Mouse (Mus musculus) kidney, postnatal 10 days (tissue): ENCODE results near the gene Ptgfrn.

Source experiments
- DNase-seq: peaks from one replicate; pipeline ENCODE4 v3.0.0; 2021; ENCODE audit warnings: mixed read lengths

Ptgfrn gene

DNA sequence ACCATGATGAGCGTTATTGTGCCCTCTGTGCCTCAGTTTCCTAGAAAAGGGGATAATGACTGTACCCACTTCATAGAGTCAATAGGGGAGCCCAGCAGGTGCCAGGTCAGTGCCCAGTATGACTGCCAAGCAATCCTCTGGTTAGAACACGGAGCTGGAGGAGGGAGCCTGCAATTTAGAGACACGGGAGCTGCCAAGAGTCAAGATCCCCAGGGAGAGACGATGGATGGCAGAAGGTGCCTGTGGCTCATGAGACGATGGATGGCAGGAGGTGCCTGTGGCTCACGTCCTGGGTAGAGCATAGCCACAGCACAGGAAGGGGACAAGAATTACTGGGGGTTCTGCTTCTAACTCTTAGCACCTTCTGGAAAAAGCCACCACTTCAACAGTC, 32.4 kb downstream of the Ptgfrn start:
- no peak for DNase-seq

GRCm38 (mm10) chr3:101076966-101077709, 32.9 kb downstream of the Ptgfrn start:
- DNase-seq, result peak; percentile 45

GRCm38 (mm10) chr3:101075866-101076265, 34.2 kb downstream of the Ptgfrn start:
- no peak for DNase-seq

- no peak for DNase-seq
Measured at GRCm38 (mm10) chr3:101073384-101073783, 36.7 kb downstream of the Ptgfrn start.

- DNase-seq, result no peak
Measured at GRCm38 (mm10) chr3:101072506-101073215, 37.4 kb downstream of the Ptgfrn start.

GRCm38 (mm10) chr3:101071576-101071975, 38.5 kb downstream of the Ptgfrn start:
- no peak for DNase-seq

- DNase-seq, result no peak
Measured at GRCm38 (mm10) chr3:101070796-101071235, 39.3 kb downstream of the Ptgfrn start.

DNA sequence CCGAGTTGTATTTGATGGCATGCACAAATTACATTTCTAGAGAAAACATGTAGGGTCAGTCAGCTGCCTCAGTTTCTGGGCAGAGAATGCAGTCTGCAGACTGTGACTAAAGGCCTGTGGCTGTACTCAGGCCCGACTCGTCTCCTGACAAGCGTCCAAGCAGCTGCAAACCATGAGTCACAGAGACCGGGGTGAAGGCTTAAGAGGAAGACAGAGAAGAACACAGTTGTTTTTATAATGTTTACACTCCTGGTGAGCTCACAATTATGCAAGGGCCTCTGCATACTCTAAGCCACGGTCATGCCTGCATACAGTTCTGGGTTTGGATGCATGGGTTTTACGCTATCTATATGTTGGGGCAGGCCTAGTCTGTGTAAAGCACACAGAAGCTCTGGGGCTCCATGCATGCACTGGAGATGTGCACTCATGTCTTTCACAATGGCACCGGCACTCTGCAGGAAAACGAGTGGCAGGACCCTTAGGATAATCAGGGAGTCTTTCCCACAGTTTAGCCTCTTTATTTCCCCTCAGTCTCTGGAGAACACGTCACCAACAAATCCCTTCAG, 39.8 kb downstream of the Ptgfrn start:
- DNase-seq, result peak; percentile 68

- DNase-seq, result no peak
Measured at GRCm38 (mm10) chr3:101068701-101069100, 41.4 kb downstream of the Ptgfrn start.

GRCm38 (mm10) chr3:101066175-101066574, 43.9 kb downstream of the Ptgfrn start:
- no peak for DNase-seq

DNA sequence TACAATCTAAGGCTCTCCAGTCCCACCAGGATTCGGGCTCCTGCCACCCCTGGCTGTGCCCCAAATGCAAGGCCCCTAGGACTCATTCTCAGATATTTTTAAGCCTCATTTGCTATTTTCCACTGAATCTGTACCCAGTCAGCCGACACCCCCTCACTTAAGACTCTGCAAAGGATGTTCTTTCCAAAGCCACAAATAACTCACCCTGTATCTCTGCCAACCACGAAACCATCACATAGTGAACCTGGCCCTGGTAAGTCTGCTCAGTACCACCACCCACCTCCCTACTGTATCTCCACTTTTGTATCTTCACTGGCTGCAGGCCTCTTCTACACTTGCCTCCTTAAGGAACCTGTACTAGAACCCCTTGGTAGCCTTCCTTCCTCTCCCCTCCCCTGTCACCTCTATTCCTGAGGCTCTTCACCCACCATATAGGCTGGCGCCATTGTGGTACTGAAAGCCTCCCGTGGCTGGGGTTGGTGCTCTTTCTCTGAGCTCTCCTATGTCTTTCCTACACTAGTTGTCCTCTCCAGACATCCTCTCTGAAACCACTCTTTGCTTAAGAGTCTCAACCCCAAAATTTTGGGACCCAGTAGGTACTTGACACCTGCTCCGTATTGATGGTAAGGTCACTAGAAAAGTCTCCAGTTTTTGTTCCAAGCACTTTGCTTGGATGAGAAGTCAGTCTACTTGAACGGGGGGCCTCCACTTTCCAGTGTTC, 48.1 kb downstream of the Ptgfrn start:
- no peak for DNase-seq

GRCm38 (mm10) chr3:101059214-101059613, 50.9 kb downstream of the Ptgfrn start:
- DNase-seq, result no peak

DNA sequence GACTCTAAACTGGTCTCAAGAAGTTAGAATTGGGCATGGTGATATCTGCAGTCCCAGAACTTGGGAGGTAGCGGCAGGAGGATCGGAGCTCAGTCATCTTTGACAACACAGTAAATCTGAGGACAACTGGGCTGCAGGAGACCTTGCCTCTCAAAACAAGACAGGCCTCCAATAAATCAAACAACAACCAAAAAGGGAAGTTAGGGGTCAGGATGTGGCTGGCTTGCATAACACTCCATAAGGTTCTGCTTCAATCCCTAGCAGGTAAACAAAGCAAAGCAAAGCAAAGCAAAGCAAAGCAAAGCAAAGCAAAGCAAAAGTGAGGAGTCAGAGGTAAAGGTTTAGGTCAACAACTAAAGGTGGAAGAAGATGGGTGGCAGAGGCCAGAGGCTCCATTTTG, 51.9 kb downstream of the Ptgfrn start:
- DNase-seq, result no peak

DNA sequence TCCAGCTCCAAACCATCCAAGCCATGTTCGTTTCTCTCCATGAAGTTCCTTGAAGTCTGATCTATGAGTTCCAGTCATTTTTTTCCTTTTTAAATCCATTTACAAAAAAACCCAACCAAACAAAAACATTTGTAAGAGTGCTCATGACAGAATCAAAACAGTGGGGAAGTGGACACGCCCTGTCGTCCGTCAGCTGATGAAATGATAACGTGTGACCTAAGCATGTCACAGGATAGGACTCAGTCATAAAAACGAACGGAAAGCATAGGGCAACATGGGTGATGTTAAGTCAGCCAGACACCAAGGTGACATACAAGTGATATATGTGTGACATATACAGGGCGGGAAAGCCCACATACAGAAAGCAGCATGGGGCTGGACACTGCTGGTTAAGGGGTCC, 54.9 kb downstream of the Ptgfrn start:
- no peak for DNase-seq

- no peak for DNase-seq
Measured at GRCm38 (mm10) chr3:101051601-101052000, 58.5 kb downstream of the Ptgfrn start.

GRCm38 (mm10) chr3:101049997-101050396, 60.1 kb downstream of the Ptgfrn start:
- no peak for DNase-seq

DNA sequence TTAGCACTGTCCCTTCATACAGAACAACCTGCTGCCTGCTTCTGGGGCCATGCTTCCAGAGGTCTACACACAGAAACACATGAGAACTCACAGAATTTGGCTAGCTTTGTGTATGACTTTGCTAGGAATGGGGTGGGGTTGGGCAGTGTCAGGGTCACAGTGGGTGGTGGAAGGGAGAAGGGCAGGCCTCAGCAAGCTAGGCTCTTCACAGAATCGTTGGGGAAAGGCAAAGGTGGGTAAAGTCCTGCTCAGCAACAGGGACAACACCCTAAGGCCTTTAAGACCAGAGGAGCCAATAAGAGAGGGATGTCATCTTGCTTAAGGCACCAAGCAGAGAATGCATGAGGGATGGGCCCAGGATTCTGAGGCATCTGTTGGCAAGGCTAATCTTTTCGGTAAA, 61.3 kb downstream of the Ptgfrn start:
- DNase-seq, result no peak

- DNase-seq, result peak; percentile 56
Measured at GRCm38 (mm10) chr3:101047586-101048275, 62.3 kb downstream of the Ptgfrn start.

DNA sequence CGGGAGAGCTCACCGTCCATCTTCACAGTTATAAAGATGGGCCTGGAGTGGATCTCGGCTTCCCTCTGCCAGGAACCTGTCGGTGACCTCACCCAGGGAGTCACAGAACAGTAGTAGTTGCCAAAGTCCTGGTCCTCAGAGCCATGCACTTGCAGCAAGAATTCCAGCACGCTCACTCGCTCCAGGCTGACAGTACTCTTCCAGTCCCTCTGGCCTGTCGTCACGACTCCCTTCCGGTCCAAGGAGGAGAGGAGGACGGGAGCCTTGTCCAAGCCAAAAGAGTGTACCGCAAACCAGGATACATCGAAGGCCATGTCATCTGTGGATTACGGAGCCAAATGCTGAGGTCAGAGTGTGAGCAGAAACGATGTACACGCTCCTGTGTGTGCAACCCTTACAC, 64.6 kb downstream of the Ptgfrn start:
- DNase-seq, result peak; percentile 19

DNA sequence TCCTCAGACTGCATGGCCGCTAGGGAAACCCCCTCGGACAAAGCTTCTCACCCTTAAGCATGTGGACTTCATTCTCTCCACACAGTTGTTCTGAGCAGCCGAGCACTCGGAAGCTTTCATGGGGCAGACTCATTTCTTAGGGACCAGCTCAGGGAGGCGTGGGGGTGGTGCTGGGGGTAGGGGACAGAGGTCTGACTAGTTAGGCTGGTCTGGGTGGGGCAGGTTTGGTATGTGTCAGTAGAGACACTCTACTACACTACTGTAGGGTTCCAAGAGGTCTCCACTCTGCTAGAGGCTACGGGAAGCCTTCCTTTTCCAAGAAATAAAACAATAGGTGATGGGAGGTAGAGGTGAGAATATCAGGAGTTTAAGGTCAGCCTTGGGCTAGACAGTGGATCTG, 65.4 kb downstream of the Ptgfrn start:
- no peak for DNase-seq

GRCm38 (mm10) chr3:101041997-101042396, 68.1 kb downstream of the Ptgfrn start:
- no peak for DNase-seq

DNA sequence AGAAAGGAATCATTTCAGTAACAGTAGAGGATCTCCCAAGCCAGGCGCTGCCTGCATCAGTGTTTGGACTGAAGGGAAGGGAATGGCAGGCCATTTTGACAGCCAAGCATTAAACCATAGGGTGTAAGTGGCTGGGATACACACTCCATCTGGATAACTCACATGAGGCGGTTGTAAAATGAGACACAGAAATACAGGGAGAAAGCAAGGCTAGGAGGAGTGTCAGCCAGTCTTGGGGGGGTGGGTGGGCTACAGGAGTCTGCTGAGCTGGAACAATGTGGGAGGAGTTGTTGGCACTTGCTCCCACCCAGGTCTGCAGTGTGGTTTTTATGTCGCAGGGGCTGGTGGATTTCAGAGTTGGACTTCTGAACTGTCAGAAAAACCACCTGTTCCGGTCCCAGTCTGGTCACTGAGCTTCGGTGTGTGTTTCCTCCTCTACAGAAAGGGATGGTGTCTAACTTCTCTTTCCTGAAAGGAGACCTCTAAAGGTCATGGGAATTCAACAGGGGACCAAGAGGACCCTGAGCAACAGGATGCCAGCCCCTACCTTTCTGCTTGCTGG, 72.0 kb downstream of the Ptgfrn start:
- DNase-seq, result no peak
